Mouse (Mus musculus): ENCODE data around the gene Rad51b.

Gene Rad51b

DNA sequence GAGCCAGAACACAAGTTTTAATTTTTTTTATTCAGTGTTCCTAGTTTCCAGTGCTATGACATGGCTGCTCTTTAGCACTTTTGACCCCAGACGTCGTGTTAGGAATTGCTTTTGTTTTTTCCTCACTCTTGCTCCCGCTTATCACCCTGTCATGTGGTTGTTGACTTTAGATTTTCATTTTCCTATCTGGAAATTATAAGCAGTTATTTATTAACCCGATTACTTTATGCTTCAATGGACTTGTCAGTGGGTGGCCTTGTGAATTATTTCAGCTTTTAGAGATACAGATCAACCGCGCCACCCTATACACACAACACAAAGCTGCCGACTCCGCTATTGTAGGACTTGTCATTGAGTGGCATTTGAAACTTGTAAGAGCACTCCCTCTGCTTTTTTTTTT, 228.8 kb downstream of the Rad51b start:
- DNase-seq (ENCODE audit: low read depth, low spot score) = no peak

DNA sequence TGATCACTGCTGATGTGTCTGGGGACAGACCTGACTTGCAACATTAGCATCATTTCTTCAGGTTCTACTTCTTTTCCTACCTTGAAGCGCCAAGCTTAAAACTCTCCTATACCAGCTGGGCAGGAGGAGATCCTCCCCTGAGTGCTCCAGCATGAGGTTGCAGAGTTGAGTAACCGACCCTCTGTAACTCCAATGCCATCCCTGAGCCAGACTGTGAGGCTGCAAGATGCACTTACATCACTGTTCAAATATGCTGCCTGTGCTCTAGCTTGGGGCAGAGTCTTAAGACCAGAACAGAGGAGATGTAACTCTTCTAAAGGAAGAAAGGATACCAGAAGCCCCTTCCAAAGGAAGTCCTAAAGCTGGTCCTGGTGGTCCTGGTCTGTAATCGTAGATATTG, 230.1 kb downstream of the Rad51b start:
- DNase-seq (ENCODE audit: low read depth, low spot score) = no peak

GRCm38 (mm10) chr12:79530275-79530902, 233.3 kb downstream of the Rad51b start:
- DNase-seq (ENCODE audit: low read depth, low spot score) = no peak

GRCm38 (mm10) chr12:79531809-79532798, 235.0 kb downstream of the Rad51b start:
- DNase-seq (ENCODE audit: low read depth, low spot score) = peak; percentile 27

DNA sequence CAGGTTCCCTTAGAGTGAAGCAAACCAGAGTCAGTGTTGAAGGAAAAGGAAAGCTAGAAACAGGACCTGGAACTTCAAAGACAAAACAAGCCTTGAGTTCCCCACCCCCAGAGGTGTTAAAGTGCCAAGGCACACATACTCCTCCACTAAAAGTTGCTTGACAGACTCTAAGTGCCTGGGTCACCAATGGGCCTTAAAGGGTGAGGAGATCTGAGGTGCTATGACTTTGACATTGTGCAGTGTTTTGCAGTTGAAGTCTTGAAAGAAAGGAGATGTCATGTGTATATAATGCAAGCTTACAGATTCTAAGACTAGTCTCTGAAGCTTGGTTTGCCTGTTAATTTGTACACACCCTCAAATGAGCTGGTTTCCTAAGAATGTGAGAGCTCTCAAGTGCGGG, 237.7 kb downstream of the Rad51b start:
- DNase-seq (ENCODE audit: low read depth, low spot score) = peak; percentile 17

- peak; percentile 63 for DNase-seq (ENCODE audit: low read depth, low spot score)
Observed at GRCm38 (mm10) chr12:79535532-79536437, 238.7 kb downstream of the Rad51b start.

GRCm38 (mm10) chr12:79540176-79540575, 243.1 kb downstream of the Rad51b start:
- DNase-seq (ENCODE audit: low read depth, low spot score) = no peak

- DNase-seq (ENCODE audit: low read depth, low spot score) = no peak
Observed at GRCm38 (mm10) chr12:79541581-79541980, 244.5 kb downstream of the Rad51b start.

GRCm38 (mm10) chr12:79545063-79545462, 248.0 kb downstream of the Rad51b start:
- no peak for DNase-seq (ENCODE audit: low read depth, low spot score)

DNA sequence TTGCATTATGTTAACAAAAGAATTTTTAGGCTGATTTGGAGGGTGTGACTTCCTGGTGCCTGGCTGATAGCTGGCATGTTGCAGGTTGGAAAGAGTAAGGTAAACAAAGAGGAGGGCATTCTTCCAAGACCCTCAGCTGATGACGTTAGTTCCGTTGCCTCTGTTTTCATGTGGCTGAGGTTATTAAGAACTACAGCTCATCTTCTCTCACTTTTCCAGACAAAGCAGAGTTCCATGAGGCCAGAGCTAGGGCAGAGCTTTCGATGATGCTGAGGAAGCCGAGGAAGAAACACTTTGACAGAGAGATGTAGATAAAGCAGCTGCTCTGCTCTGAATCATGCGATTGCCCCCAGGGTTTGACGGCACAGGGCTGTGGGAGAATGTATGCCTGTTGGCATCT, 250.5 kb downstream of the Rad51b start:
- no peak for DNase-seq (ENCODE audit: low read depth, low spot score)

DNA sequence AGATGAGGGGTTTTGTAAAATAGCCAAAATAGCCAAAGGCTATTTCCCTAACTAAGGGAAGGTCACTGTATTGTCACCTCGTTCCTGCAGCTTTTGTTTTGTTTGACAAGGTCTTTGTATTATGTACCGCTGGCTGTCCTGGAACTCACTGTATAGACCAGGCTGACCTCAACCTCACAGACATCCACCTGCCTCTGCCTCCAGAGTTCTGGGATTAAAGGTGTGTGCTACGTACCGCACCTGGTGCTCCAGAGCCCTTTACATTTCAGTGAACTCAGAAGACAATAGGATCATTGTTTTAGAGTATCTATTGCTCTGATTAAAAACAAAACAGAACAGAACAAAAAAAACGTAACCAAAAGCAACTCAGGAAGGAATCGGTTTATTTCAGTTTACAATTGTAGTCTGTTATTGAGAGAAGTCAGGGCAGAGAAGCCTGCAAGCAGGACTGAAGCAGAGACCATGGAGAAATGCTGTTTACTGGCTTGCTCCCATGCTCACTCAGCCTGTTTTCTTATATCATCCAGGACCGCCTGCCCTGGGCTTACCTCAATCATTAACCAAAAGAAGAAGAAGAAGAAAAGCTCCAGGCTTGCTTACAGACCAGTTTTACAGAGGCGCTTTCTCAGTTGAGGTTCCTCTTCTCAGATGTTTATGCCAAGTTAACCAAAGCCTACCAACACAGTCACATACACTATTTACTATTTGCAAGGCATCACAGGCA, 251.7 kb downstream of the Rad51b start:
- DNase-seq (ENCODE audit: low read depth, low spot score) = no peak

DNA sequence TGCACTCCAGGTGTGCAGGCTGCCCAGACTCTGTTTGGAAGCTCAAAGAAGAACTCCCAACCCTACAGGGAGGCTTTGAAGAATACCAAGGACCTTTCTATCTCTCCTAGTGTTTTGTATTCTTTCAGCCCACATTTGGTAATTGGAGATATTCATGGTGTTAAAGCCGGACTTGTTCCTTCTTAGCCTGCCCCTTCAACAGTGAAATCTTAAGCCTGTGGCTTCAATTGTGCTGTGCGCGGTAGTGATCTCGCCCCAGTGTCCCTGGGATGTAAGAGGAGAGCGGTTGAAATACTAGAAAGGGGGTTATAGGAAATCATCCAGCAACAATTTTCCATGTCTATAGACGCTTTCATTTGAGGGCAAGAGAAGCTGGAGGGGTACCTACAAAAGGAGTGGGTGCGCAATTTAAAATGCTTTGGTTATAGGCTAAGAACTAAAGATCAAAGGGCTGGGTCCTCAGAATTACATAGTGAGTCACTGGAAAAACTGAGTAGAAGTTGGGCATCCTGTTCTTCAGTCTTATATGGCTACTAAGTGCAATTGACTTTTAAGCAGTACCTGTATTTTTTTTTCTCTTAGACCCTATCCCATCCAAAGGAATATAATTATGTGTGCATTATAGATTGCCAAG, 253.1 kb downstream of the Rad51b start:
- DNase-seq (ENCODE audit: low read depth, low spot score) = no peak

DNA sequence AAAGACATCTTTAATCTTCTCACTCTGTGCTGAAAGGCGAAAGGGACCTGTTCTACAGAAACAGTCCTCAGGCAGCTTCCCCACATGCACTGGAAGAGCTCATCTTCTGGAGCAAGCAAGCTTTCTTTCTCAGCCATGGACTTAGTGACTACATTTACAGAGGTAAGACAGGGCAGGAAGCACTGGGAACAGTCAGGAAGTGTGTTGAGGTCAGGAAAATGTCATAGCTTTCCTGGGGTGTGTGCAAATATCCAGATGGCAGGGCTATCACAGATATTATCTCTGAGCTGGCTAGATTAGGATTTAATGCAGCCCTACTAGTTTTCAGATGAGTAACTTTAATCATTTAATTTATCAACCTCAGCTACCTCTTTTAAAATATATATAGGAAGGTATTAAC, 254.2 kb downstream of the Rad51b start:
- no peak for DNase-seq (ENCODE audit: low read depth, low spot score)

- DNase-seq (ENCODE audit: low read depth, low spot score) = no peak
Observed at GRCm38 (mm10) chr12:79553056-79553455, 256.0 kb downstream of the Rad51b start.

DNA sequence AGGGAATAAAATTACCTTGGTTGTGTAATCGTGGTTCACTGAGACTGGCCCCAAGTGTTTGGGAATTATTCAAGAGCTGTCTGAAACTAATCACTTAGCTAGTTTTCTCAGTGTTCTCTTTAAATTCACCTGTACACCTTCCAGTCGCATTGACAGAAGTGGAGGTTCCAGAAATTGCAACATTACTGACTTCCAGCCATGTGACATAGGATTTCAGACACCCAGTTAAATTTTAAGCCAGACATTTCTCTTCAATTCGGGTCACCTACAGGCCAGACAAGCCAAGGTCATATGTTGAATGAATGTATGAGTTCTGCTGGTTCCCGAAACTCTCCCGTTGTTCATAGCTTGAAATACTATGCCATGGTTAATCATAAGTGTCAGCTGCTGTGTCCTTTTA, 260.8 kb downstream of the Rad51b start:
- DNase-seq (ENCODE audit: low read depth, low spot score) = no peak

DNA sequence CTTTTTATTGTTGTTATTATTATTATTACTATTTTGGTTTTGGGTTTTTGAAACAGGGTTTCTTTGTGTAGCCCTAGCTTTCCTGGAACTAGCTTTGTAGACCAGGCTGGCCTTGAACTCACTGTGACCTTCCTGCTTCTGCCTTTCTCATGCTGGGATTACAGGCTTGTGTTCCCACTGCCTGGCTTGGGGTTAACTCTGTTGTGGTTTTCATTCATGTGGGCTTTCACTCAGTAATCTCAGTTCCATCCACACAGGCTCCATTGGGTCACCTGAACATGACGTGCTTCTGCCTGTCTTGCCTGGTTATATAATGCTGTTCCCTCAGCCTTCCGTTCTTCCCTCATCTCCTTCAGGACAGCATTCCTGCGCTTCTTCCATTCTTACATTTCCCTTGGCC, 261.6 kb downstream of the Rad51b start:
- no peak for DNase-seq (ENCODE audit: low read depth, low spot score)

DNA sequence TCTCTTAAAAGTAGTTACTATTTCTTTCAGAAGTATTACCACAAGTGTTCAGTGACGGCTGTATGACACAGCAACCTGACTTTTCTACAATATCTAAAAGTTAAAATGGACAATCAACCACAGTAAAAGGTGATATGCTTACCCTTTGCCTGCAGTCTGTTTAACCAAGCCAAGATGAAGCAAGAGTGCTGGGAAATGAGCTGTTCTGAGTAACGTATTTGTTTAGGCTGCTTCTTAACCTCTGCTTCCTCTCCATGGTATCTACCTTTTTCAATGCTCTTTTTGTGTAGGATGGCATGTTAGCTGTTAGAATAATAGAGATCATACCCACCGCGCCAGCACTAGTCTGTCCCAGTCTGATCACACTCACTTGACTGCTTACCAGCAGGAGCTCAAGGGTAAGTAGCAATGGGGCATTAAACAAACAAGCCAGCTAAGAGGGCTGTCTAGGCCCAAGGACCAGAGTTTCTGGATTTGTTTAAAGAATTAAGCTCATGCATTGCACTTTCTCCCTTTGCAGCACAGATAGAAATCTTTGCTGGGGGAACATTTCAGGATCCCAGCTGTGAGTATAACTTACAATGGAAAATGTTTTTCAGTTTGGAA, 262.4 kb downstream of the Rad51b start:
- no peak for DNase-seq (ENCODE audit: low read depth, low spot score)

DNA sequence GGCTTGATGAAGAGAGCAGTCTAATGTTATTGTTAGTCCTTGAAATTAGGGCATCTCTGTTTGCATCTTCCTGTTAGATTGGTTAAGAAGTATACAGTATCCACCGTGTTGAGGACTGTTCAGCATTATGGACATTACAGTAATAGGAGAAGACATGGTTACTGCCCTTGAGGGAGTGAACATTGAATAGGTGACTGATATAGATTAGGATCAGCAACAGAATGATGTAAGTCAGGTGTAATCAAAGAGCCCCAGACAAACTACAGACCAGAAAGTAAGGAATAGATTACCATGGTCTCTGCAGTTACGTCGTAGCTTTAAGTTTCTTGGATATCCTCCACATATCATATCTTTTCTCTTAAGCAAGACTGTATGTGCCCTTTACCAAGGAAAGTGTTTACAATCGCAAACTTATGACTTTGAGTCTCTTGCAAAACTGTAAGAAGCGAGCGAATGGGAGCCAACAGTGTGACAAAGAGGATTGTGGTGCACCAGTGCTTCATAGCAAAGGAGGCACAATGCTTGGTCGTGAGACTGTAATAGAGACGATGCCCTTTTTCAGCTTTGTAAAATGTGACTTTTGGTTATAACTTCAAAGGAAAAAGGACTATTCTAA, 263.1 kb downstream of the Rad51b start:
- DNase-seq (ENCODE audit: low read depth, low spot score) = no peak

GRCm38 (mm10) chr12:79560893-79561292, 263.8 kb downstream of the Rad51b start:
- DNase-seq (ENCODE audit: low read depth, low spot score) = no peak
